Mouse (Mus musculus): Measurements from ENCODE around the gene Lpar1.

DNA sequence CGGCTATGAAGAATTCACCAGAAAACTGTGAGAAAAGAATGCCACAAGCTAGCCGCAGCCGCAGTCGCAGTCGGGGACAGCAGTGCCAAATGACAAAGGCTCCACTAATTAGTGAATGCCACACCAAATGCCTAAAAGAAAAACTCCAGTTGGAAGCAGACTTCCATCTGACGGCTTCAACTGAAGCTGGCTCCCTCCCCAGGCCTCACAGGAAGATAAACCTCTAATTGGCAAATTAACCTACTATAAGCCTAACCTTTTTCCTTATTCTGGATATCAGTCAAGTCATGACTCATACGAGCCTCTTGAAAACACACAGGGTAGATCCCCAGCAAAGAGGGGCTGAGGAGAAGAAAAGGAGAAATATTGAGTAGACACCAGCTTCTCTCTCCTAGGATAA lies 44.9 kb downstream of the Lpar1 start:
- no peak for TF ChIP-seq CTCF (conservative IDR thresholded peaks at IDR 0.05; ENCODE audit: insufficient read depth, insufficient read length, low read depth, low read length)
- TF ChIP-seq POLR2A (IDR thresholded peaks at IDR 0.05; ENCODE audit: low read depth, low read length), result no peak

Data from kidney, adult 2 months (tissue).